Mouse (Mus musculus): ENCODE measurements at regions not wholly inside any gene's neighbourhood (a gene's known extent, or its start where the extent isn't known, plus 50 kb on each side); places are given as distances from the start of the nearest gene placed in this dataset.

GRCm38 (mm10) chr1:185639486-185639885 is 184.8 kb downstream of the Slc30a10 start:
- TF ChIP-seq POLR2A (IDR thresholded peaks at IDR 0.05; ENCODE audit: borderline replicate concordance, extremely low read depth, low read depth, low read length), result no peak
- no peak for TF ChIP-seq CTCF (IDR thresholded peaks at IDR 0.05; ENCODE audit: insufficient read depth, low read length)
